Mouse (Mus musculus) bone marrow, adult 2 months (tissue): ENCODE measurements around the gene Tent5b.

Source experiments
- CTCF ChIP-seq: fragments of 200-500 bp; IDR thresholded peaks from 2 replicates; pipeline ENCODE4 v1.5.1; 2011; ENCODE audit warnings: low read length, control low read depth; ENCODE audit not compliant: control insufficient read depth, insufficient read depth
- POLR2A ChIP-seq: fragments of 200-500 bp; IDR thresholded peaks from 2 replicates; pipeline ENCODE4 v1.6.1; 2011; ENCODE audit warnings: low read depth, mild to moderate bottlenecking, control low read depth, low read length, borderline replicate concordance; ENCODE audit not compliant: control insufficient read depth

GRCm38 (mm10) chr4:133452433-133452832 is 27.5 kb upstream of the Tent5b start:
- TF ChIP-seq POLR2A, result no peak
- TF ChIP-seq CTCF, result no peak
